Mouse (Mus musculus) CH12.LX (cell line): ENCODE measurements around the gene Gm38392. TPM values are rescaled to one million over a fixed set of nuclear protein-coding genes. Genes with fewer than 3 reads are reported as not detected.
A peak's percentile ranks its signal among the peaks of the same experiment; 100 is the strongest.

Experiments
- DNase-seq: peaks from one replicate; pipeline ENCODE4 v3.0.0-alpha.2; 2013; ENCODE audit errors: extremely low read depth
- H3K27ac ChIP-seq: 2 replicates; pipeline ENCODE4 v1.5.1; 2012; ENCODE audit warnings: low read depth, mild to moderate bottlenecking, control low read depth, moderate library complexity; ENCODE audit not compliant: insufficient read depth
- H3K27me3 ChIP-seq: replicated peaks from 2 replicates; pipeline ENCODE3; 2012; ENCODE audit warnings: inconsistent platforms
- H3K36me3 ChIP-seq, 2 experiments: replicated peaks in 1 of 2; 2 replicates each; pipeline versions ENCODE3 to v1.6.1; 2012; ENCODE audit warnings: inconsistent platforms in 1 of 2, low read length in 1 of 2, mild to moderate bottlenecking in 1 of 2, mixed read lengths in 1 of 2, moderate library complexity in 1 of 2; ENCODE audit not compliant: control insufficient read depth in 1 of 2, insufficient read depth in 1 of 2
- H3K4me1 ChIP-seq, 2 experiments: 2 replicates each; pipeline ENCODE4 v1.6.1; 2012; ENCODE audit warnings: inconsistent platforms in 1 of 2, moderate library complexity in 1 of 2; ENCODE audit not compliant: insufficient read depth in 2 of 2, control insufficient read depth in 1 of 2
- H3K4me2 ChIP-seq: 2 replicates; pipeline ENCODE4 v1.6.1; 2012; ENCODE audit warnings: low read depth, mild to moderate bottlenecking, control low read depth; ENCODE audit not compliant: poor library complexity, insufficient read depth, severe bottlenecking
- H3K4me3 ChIP-seq, 3 experiments: fragments of 150-350 bp in 1 of 3; sonication (generic) in 1 of 3; replicated peaks in 1 of 3; 2 replicates each; pipeline versions ENCODE3 to v1.5.1; 2011 to 2012; ENCODE audit warnings: low read depth in 2 of 3, low read length in 2 of 3, mild to moderate bottlenecking in 2 of 3, moderate library complexity in 2 of 3, control low read depth in 1 of 3, improper control_type of control experiment in 1 of 3, inconsistent platforms in 1 of 3, mixed read lengths in 1 of 3; ENCODE audit not compliant: poor library complexity in 1 of 3
- H3K79me2 ChIP-seq: replicated peaks from 2 replicates; pipeline ENCODE4 v1.6.1; 2012; ENCODE audit warnings: mild to moderate bottlenecking, moderate library complexity; ENCODE audit not compliant: control insufficient read depth, poor library complexity, insufficient read depth, severe bottlenecking; ENCODE audit errors: extremely low read depth
- H3K9ac ChIP-seq: 2 replicates; pipeline ENCODE4 v1.6.1; 2012; ENCODE audit warnings: low read depth, mild to moderate bottlenecking, control low read depth, moderate library complexity; ENCODE audit not compliant: insufficient read depth
- H3K9me3 ChIP-seq: replicated peaks from 2 replicates; pipeline ENCODE3; 2012; ENCODE audit warnings: low read length, inconsistent platforms, mixed read lengths
- CHD1 ChIP-seq: IDR thresholded peaks from 2 replicates; pipeline ENCODE4 v1.6.1; 2012; ENCODE audit warnings: low read depth, low read length, improper control_type of control experiment, inconsistent platforms
- E2F4 ChIP-seq: IDR thresholded peaks from 2 replicates; pipeline ENCODE4 v1.6.1; 2011; ENCODE audit warnings: low read depth, low read length, improper control_type of control experiment; ENCODE audit not compliant: insufficient replicate concordance
- ELF1 ChIP-seq: IDR thresholded peaks from 2 replicates; pipeline ENCODE4 v1.6.1; 2014; ENCODE audit warnings: low read depth, mild to moderate bottlenecking, inconsistent platforms, low read length, improper control_type of control experiment
- EP300 ChIP-seq: IDR thresholded peaks from 2 replicates; pipeline ENCODE4 v1.6.1; 2011; ENCODE audit warnings: low read length, improper control_type of control experiment
- GABPA ChIP-seq: IDR thresholded peaks from 2 replicates; pipeline ENCODE4 v1.6.1; 2012; ENCODE audit warnings: low read depth, low read length, improper control_type of control experiment, inconsistent platforms; ENCODE audit not compliant: insufficient replicate concordance
- HCFC1 ChIP-seq: IDR thresholded peaks from 2 replicates; pipeline ENCODE4 v1.6.1; 2012; ENCODE audit warnings: low read depth, mild to moderate bottlenecking, inconsistent platforms, low read length, improper control_type of control experiment
- IRF4 ChIP-seq: IDR thresholded peaks from 2 replicates; pipeline ENCODE4 v1.6.1; 2014; ENCODE audit warnings: low read depth, mild to moderate bottlenecking, inconsistent platforms, low read length, improper control_type of control experiment
- MAFK ChIP-seq: IDR thresholded peaks from 2 replicates; pipeline ENCODE4 v1.6.1; 2011; ENCODE audit warnings: low read length, improper control_type of control experiment; ENCODE audit not compliant: insufficient replicate concordance
- MAX ChIP-seq: IDR thresholded peaks from 2 replicates; pipeline ENCODE4 v1.6.1; 2011; ENCODE audit warnings: low read length, improper control_type of control experiment
- MAZ ChIP-seq: IDR thresholded peaks from 2 replicates; pipeline ENCODE4 v1.6.1; 2012; ENCODE audit warnings: low read depth, mild to moderate bottlenecking, inconsistent platforms, low read length, improper control_type of control experiment, moderate library complexity
- MYC ChIP-seq: IDR thresholded peaks from 2 replicates; pipeline ENCODE4 v1.6.1; 2011; ENCODE audit warnings: low read depth, mild to moderate bottlenecking, improper control_type of control experiment, low read length
- NRF1 ChIP-seq: IDR thresholded peaks from 2 replicates; pipeline ENCODE4 v1.6.1; 2014; ENCODE audit warnings: low read depth, mild to moderate bottlenecking, inconsistent platforms, low read length, improper control_type of control experiment, moderate library complexity
- PAX5 ChIP-seq: IDR thresholded peaks from 2 replicates; pipeline ENCODE4 v1.6.1; 2012; ENCODE audit warnings: low read length, inconsistent platforms, mixed read lengths
- POLR2A ChIP-seq: IDR thresholded peaks from 2 replicates; pipeline ENCODE4 v1.6.1; 2011; ENCODE audit warnings: low read depth, mild to moderate bottlenecking, improper control_type of control experiment, low read length
- RCOR1 ChIP-seq: conservative IDR thresholded peaks from 2 replicates; pipeline ENCODE4 v1.6.1; 2012; ENCODE audit warnings: low read depth, mild to moderate bottlenecking, inconsistent platforms, low read length, improper control_type of control experiment
- SIN3A ChIP-seq: IDR thresholded peaks from 2 replicates; pipeline ENCODE4 v1.6.1; 2012; ENCODE audit warnings: low read length, improper control_type of control experiment, inconsistent platforms
- SMC3 ChIP-seq: IDR thresholded peaks from 2 replicates; pipeline ENCODE4 v1.6.1; 2011; ENCODE audit warnings: low read depth, low read length, improper control_type of control experiment
- ZC3H11A ChIP-seq: IDR thresholded peaks from 2 replicates; pipeline ENCODE4 v1.6.1; 2012; ENCODE audit warnings: low read depth, mild to moderate bottlenecking, inconsistent platforms, low read length, improper control_type of control experiment
- dilution Hi-C: fragments of 300-500 bp; cut with MboI; formaldehyde crosslinking; loops from 2 replicates; pipeline ENCODE4 v1.14.3; 2020; ENCODE audit warnings: low sequenced_read_pairs; ENCODE audit not compliant: extremely low pct_unique_long_range_greater_than_20kb, extremely low pct_ligation_motif_present
- in situ Hi-C: fragments of 300-500 bp; cut with MboI; formaldehyde crosslinking; loops from 3 replicates; pipeline ENCODE4 v1.14.3; 2019; ENCODE audit warnings: low sequenced_read_pairs, low pct_ligation_motif_present, low pct_unique_long_range_greater_than_20kb, mixed read lengths
- polyA plus RNA-seq: library from polyadenylated mRNA; unstranded; fragments of >175 nt; gene quantifications from 2 replicates; pipeline ENCODE4 v1.2.1, GENCODE M21; 2012; ENCODE audit warnings: low read depth; ENCODE audit not compliant: insufficient read length
- total RNA-seq, 2 experiments: library from RNA; depleted of rRNA; stranded (reverse); fragments of 300-350 nt in 1 of 2; fragments of >200 nt in 1 of 2; gene quantifications; 2 replicates each; pipeline ENCODE4 v1.2.3; 2012 to 2014

The Gm38392 gene
- total and polyA plus RNA-seq, 3 experiments = not detected

DNA sequence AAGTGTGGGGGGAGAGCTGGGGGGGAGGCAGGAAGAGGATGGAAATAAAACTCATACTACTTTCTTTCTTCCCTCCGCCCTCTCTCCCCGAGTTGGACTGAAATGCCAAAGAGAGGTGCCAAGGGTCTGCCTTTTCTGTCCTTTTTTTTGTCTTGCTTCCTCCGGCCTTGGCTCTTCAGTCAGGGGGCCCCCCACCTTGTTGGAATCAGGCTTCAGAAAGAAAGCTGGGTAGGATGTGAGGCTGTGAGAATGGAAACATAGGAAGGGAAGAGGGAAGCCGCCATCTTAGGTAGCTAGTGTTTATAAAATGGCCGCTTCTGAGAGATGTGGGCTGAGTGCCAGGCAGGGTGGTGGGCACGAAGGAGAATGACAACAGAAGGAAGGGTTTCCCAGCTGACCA, 64.6 kb downstream of the Gm38392 start:
- Histone ChIP-seq H3K4me2 (no peak overlapping the region), H3K4me3 (no peak overlapping the region), H3K27ac (no peak overlapping the region), H3K9me3 (no peaks in the 10 kb centered on the region), H3K4me1 (peaks cover 0 to 8% of the 10 kb centered on the region in 2 experiments; a peak in 2 of 4 replicates)
- no peak for DNase-seq
- TF ChIP-seq RCOR1 (no peak), HCFC1 (no peak), IRF4 (no peak), NRF1 (0 out of 2 replicates have a peak, but pooled peaks have one; percentile 11)
- TF ChIP-seq, all 38 proteins: peak for 1
- H3K36me3 ChIP-seq = no peaks in the 10 kb centered on the region
- H3K79me2 ChIP-seq = no peaks in the 10 kb centered on the region
- H3K27me3 ChIP-seq = peaks cover 77% of the 10 kb centered on the region
- no peak overlapping the region for H3K9ac ChIP-seq
- dilution Hi-C loops = no loop called here
- in situ Hi-C loops = no loop called here

- dilution Hi-C loops = no loop called here
- Histone ChIP-seq H3K4me1 (peaks cover 0 to 8% of the 10 kb centered on the region in 2 experiments; a peak in 2 of 4 replicates), H3K36me3 (no peaks in the 10 kb centered on the region), H3K27ac (no peak overlapping the region), H3K27me3 (peaks cover 81% of the 10 kb centered on the region), H3K79me2 (no peaks in the 10 kb centered on the region), H3K4me2 (no peak overlapping the region), H3K9me3 (no peaks in the 10 kb centered on the region), H3K4me3 (no peak overlapping the region), H3K9ac (no peak overlapping the region)
- in situ Hi-C loops = no loop called here
- no peak for TF ChIP-seq POLR2A
- no peak for TF ChIP-seq MAX
- TF ChIP-seq MYC = no peak
- no peak for TF ChIP-seq EP300
- no peak for TF ChIP-seq SMC3
- TF ChIP-seq E2F4 = no peak
- TF ChIP-seq IRF4 = no peak
- no peak for TF ChIP-seq ELF1
- TF ChIP-seq RCOR1 = no peak
- TF ChIP-seq MAFK = no peak
- no peak for TF ChIP-seq MAZ
- no peak for TF ChIP-seq PAX5
- TF ChIP-seq ZC3H11A = no peak
- no peak for TF ChIP-seq GABPA
- no peak for TF ChIP-seq SIN3A
- no peak for TF ChIP-seq CHD1
- no peak for DNase-seq
Observed at GRCm38 (mm10) chr3:88221519-88222390, 65.3 kb downstream of the Gm38392 start.
